Mouse (Mus musculus) kidney, embryonic 15.5 days (tissue): ENCODE results near the gene Alox12b. TPM values are rescaled to one million over a fixed set of nuclear protein-coding genes. Genes with fewer than 3 reads are reported as not detected.

ENCODE experiments used
- polyA plus RNA-seq: library from polyadenylated mRNA; unstranded; fragments of >200 nt; fragmentation: Nextera tagmentation; extraction: Ambion mirVana; gene quantifications from 2 replicates; pipeline ENCODE4 v1.2.1, GENCODE M21; 2015

Alox12b gene
- polyA plus RNA-seq, 1 experiment from 2014 or later: 0.08 TPM

Other genes with a start within 250 kb of the Alox12b start
- not detected in 2 replicates for gene Odf4, start 229.9 kb upstream of the Alox12b start, polyA plus RNA-seq
- gene Arhgef15, start 199.5 kb upstream of the Alox12b start, polyA plus RNA-seq: 15.8 and 19.6 TPM in 2 replicates
- gene Slc25a35, start 188.9 kb upstream of the Alox12b start, polyA plus RNA-seq: 4.8 and 5.0 TPM in 2 replicates
- gene Rangrf, start 181.8 kb upstream of the Alox12b start, polyA plus RNA-seq: 63.4 and 67.7 TPM in 2 replicates
- gene Pfas, start 148.5 kb upstream of the Alox12b start, polyA plus RNA-seq: 43.9 and 45.9 TPM in 2 replicates
- 50.6 and 72.7 TPM in 2 replicates for gene Ctc1, start 141.1 kb upstream of the Alox12b start, polyA plus RNA-seq
- gene Aurkb, start 111.3 kb upstream of the Alox12b start, polyA plus RNA-seq: 164 and 175 TPM in 2 replicates
- gene Borcs6, start 97.3 kb upstream of the Alox12b start, polyA plus RNA-seq: 7.4 and 8.7 TPM in 2 replicates
- 60.8 and 64.3 TPM in 2 replicates for gene Tmem107, start 86.2 kb upstream of the Alox12b start, polyA plus RNA-seq
- 83.5 and 101 TPM in 2 replicates for gene Vamp2, start 68.5 kb upstream of the Alox12b start, polyA plus RNA-seq
- gene Per1, start 61.8 kb upstream of the Alox12b start, polyA plus RNA-seq: 12.1 and 13.7 TPM in 2 replicates
- 0.42 and 0.46 TPM in 2 replicates for gene Hes7, start 36.6 kb upstream of the Alox12b start, polyA plus RNA-seq
- gene 9130213A22Rik, start 34.4 kb upstream of the Alox12b start, polyA plus RNA-seq: 0.27 and 0.51 TPM in 2 replicates
- 0.60 and 1.3 TPM in 2 replicates for gene Aloxe3, start 31.1 kb upstream of the Alox12b start, polyA plus RNA-seq
- 0.33 and 0.47 TPM in 2 replicates for gene Alox8, start 40.9 kb downstream of the Alox12b start, polyA plus RNA-seq
- gene Gucy2e, start 80.0 kb downstream of the Alox12b start, polyA plus RNA-seq: 0.09 and 0.17 TPM in 2 replicates
- gene Cntrob, start 166.8 kb downstream of the Alox12b start, polyA plus RNA-seq: 23.0 and 23.9 TPM in 2 replicates
- gene Trappc1, start 167.0 kb downstream of the Alox12b start, polyA plus RNA-seq: 152 and 160 TPM in 2 replicates
- 2.9 and 3.5 TPM in 2 replicates for gene Kcnab3, start 169.3 kb downstream of the Alox12b start, polyA plus RNA-seq
- 16.6 and 17.1 TPM in 2 replicates for gene Rnf227, start 183.5 kb downstream of the Alox12b start, polyA plus RNA-seq
- gene Chd3, start 212.4 kb downstream of the Alox12b start, polyA plus RNA-seq: 54.8 and 62.8 TPM in 2 replicates
- gene Naa38, start 238.5 kb downstream of the Alox12b start, polyA plus RNA-seq: 153 and 155 TPM in 2 replicates
- 30.2 and 30.5 TPM in 2 replicates for gene Cyb5d1, start 238.6 kb downstream of the Alox12b start, polyA plus RNA-seq
- 41.9 and 44.3 TPM in 2 replicates for gene Tmem88, start 241.2 kb downstream of the Alox12b start, polyA plus RNA-seq